Mouse (Mus musculus) ES-E14 (cell line): Measurements from ENCODE around the gene Cbll1.

Source experiments
- HCFC1 ChIP-seq: IDR thresholded peaks from 2 replicates; pipeline ENCODE4 v1.6.1; 2012; ENCODE audit warnings: low read length, inconsistent platforms, borderline replicate concordance; ENCODE audit not compliant: insufficient read depth
- MAFK ChIP-seq: IDR thresholded peaks from 2 replicates; pipeline ENCODE4 v1.6.1; 2014; ENCODE audit warnings: mild to moderate bottlenecking, low read depth, low read length, inconsistent platforms; ENCODE audit not compliant: insufficient read depth
- ZC3H11A ChIP-seq: IDR thresholded peaks from 2 replicates; pipeline ENCODE4 v1.6.1; 2012; ENCODE audit warnings: low read depth, mild to moderate bottlenecking, inconsistent platforms, low read length, borderline replicate concordance

- TF ChIP-seq MAFK = no peak
- TF ChIP-seq HCFC1 = no peak
- no peak for TF ChIP-seq ZC3H11A
These were observed 45.8 kb upstream of the Cbll1 start for GRCm38 (mm10) chr12:31545219-31545618.
